Mouse (Mus musculus) neutrophil, adult 65 days (primary cell): ENCODE results near the gene Gm28827. TPM values are rescaled to one million over a fixed set of nuclear protein-coding genes. Genes with fewer than 3 reads are reported as not detected.

Experiments
- total RNA-seq: library from RNA; stranded (reverse); gene quantifications from 2 replicates; pipeline ENCODE4 v1.2.4, GENCODE M21; 2023

The Gm28827 gene
- total RNA-seq = not detected in 2 replicates

DNA sequence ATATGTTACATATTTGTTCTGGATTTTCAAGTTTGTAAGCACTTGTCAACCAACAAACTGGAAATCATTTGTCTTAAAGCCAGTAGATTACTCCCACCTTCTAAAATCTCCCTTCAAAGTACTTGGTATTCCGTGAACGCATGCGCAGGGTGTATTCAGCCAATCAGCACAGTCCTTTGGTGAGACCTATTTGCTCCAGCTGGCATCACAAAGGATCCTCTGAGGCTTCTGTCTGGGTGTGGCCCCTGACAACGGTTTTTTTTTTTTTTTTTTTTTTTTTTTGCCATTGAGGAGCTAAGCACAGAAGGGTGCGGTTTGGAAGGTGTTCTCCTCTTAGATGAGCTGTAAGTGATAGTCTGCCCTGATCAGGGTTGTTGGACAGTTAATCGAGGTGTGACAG, at the start of gene Gm28827:
Gene Gm28827, plus strand, starts transcription at position 301 of the 400 bp plus-strand sequence.

